Mouse (Mus musculus): ENCODE measurements around the gene Mllt3. TPM values are rescaled to one million over a fixed set of nuclear protein-coding genes. Genes with fewer than 3 reads are reported as not detected.

The Mllt3 gene
- total RNA-seq, 1 experiment from 2014 or later: 30.6 TPM

DNA sequence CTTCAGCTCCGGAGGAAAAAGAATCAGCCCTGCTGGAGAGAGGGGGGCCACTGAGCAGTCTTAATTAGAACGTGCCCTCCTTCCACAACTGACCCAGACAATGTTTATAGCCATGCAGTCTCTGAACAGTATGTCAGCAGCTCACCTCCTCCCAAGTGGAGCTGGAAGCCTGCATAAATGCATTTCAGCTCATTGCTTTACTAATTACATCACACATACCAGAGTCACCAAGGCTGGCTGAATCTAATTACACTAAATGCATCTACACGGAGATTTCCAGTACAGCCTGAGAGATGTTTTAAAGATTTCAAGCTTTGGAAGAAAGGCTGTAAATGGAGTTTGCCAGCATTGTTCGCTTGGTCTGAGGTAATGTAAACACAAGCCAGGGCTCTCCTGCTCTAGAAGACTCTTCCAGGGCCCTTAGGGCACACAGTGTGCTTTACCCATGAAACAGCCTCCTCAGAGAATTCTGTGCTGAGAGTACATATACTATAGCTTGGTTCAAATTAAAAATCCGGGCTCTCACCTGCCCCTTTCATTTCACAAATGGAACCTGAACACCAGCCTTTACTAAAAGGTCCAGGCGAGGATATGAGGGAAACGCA lies 293.5 kb downstream of the Mllt3 start:
- ATAC-seq (replicated peaks; ENCODE audit: low read depth, poor library complexity, severe bottlenecking): no peak

DNA sequence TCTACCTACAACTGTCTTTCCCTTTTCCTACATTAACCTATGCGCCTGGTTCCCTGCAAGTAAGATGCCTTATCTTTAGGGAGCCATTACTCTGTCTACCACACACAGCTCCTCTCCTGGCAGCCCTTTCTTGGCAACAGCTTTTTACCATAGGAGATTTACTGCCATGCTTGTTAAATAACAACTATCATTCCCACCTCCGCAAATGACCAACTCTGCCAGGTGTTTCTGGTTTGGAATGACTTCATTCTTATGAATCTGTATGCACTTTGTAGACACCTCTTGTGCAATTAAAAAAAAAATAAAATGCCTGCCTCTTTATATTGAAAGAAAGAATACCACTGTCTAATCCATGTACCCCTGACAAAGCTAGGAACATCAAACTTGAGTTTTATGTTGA lies 294.1 kb downstream of the Mllt3 start:
- no peak for ATAC-seq (replicated peaks; ENCODE audit: low read depth, poor library complexity, severe bottlenecking)

DNA sequence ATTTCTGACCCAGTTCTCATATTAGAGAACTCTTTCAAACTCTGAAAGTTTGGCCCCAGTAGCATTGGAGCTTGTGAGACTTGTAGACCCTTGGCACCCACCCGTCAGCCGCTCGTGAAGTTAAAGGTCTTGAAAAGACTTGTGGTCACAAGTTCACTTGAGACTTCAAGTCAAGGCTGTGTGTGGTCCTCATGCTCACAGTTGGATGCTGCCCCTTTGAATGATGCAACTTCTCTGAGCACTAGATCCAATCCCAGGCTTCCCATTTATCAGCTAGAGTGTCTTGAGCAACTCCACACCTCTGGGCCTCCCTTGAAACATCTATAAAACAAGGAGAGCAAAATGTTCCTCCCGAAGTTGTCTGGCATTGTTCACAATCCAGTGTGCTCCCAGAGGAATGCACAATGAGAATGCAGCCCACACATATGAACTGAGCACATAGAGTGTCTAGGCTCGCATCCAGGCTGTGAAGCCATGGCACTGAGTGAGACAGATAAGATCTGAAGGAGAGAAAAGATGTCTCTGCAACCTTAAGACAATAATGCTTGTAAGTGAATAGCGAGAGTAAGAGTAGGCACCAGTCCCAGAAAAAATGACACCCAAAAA lies 295.9 kb downstream of the Mllt3 start:
- no peak for ATAC-seq (replicated peaks; ENCODE audit: low read depth, poor library complexity, severe bottlenecking)

GRCm38 (mm10) chr4:87736779-87737178 lies 296.4 kb downstream of the Mllt3 start:
- ATAC-seq (replicated peaks; ENCODE audit: low read depth, poor library complexity, severe bottlenecking): no peak

- no peak for ATAC-seq (replicated peaks; ENCODE audit: low read depth, poor library complexity, severe bottlenecking)
Observed at GRCm38 (mm10) chr4:87731118-87731672, 302.0 kb downstream of the Mllt3 start.

DNA sequence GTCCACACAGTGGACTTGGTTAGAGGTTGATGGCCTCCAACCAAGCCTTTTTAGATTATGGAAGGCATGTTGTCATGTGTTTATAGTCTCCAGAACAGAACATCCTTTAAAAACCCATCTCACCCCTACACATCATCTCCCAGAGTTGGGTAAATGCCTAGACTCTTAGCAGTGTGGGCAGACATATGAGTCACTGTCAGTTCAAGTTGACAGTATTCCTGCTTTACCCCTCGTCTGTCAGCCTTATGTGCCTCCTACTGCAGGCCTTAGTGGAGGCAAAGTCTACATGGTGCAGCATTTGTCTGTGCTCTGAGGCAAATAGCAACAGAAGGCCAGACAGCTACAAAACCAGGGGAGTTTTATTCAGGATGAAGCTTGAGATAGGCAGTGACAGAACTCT lies 304.6 kb downstream of the Mllt3 start:
- ATAC-seq (replicated peaks; ENCODE audit: low read depth, poor library complexity, severe bottlenecking): no peak

- ATAC-seq (replicated peaks; ENCODE audit: low read depth, poor library complexity, severe bottlenecking): no peak
Observed at GRCm38 (mm10) chr4:87723448-87723847, 309.7 kb downstream of the Mllt3 start.

Other genes with a start within 250 kb of the Mllt3 start
- 23.6 and 23.7 TPM in 2 replicates for gene Focad, start 61.3 kb upstream of the Mllt3 start, total RNA-seq (2017)